Mouse (Mus musculus) bone marrow, adult 2 months (tissue): ENCODE data around the gene Alox15. TPM values are rescaled to one million over a fixed set of nuclear protein-coding genes. Genes with fewer than 3 reads are reported as not detected.

Experiments used
- H3K27ac ChIP-seq: fragments of 200-500 bp; 2 replicates; pipeline ENCODE4 v1.5.1; 2012; ENCODE audit warnings: low read depth, mild to moderate bottlenecking, control low read depth, inconsistent platforms, low read length; ENCODE audit not compliant: control insufficient read depth, poor library complexity, insufficient read depth
- H3K4me1 ChIP-seq: fragments of 200-500 bp; 2 replicates; pipeline ENCODE4 v1.6.1; 2011; ENCODE audit warnings: low read length; ENCODE audit not compliant: control insufficient read depth, insufficient read depth
- H3K4me3 ChIP-seq: fragments of 200-500 bp; replicated peaks from 2 replicates; pipeline ENCODE3; 2011; ENCODE audit warnings: mild to moderate bottlenecking, low read depth, low read length, control low read depth; ENCODE audit not compliant: control insufficient read depth
- CTCF ChIP-seq: fragments of 200-500 bp; IDR thresholded peaks from 2 replicates; pipeline ENCODE4 v1.5.1; 2011; ENCODE audit warnings: low read length, control low read depth; ENCODE audit not compliant: control insufficient read depth, insufficient read depth
- POLR2A ChIP-seq: fragments of 200-500 bp; IDR thresholded peaks from 2 replicates; pipeline ENCODE4 v1.6.1; 2011; ENCODE audit warnings: low read depth, mild to moderate bottlenecking, control low read depth, low read length, borderline replicate concordance; ENCODE audit not compliant: control insufficient read depth
- WGBS: fragments of 180-500 bp; shearing (Covaris S2); methylation state at CpG from one replicate; pipeline ENCODE4 v1.1.7; 2018; 5-methylcytosine and 5-hydroxymethylcytosine counted together
- polyA plus RNA-seq: library from polyadenylated mRNA; stranded (reverse); fragments of >200 nt; gene quantifications from 2 replicates; pipeline ENCODE4 v1.2.4, GENCODE M21; 2011; ENCODE audit warnings: low replicate concordance; ENCODE audit not compliant: missing spikeins, insufficient read depth, insufficient read length

The Alox15 gene
- 2.0 and 3.5 TPM in 2 replicates for polyA plus RNA-seq

DNA sequence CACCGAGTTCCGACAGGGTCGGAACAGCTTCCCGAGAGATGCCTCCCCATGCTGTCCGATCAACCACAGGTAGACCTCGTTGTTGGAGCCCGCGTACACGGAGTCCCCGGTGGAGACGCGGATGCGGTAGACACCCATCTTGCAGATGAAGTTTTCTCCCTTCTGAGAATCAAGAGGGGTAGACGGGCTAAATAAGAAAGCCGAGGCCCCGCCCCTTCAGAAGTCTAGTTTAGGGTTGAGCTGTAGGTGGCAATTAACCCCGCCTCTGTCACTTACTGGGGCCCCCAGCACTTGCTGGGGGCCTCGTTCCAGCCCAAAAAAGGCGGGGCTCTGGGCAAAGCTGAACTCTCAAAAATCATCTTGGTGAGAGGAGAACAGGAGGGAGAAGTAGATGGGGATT, at the start of gene Alox15:
Gene Alox15, minus strand, starts transcription at position 164 of the 400 bp plus-strand sequence.
- H3K4me3 ChIP-seq, result peak within 1 kb of the TSS; percentile 2
- no peaks in the 10 kb centered on the region for H3K4me1 ChIP-seq
- no peak within 1 kb of the TSS for H3K27ac ChIP-seq
- no peak for TF ChIP-seq POLR2A
- no peak for TF ChIP-seq CTCF
- under 1% methylated on average over 19 of the region's 19 CpGs for WGBS

DNA sequence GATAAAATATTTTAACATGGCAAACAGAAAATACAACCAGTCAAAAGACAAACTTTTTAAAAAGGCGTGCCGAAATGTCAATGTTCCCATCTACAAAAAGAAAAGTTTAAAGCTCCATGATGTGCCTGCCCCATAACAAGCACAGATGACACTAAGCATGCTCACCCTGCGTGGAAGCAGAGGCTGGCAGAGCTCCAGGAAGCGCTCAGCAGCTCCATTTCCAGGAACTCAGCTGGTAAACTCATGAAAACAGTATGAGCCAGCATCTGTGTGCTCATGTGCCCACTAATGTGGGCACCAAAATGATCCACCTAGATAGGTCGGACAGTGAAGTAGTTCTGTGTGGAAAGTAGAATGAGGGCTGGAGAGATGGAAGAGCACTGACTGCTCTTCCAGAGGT, 37.6 kb upstream of the Alox15 start:
- no peak overlapping the region for H3K4me3 ChIP-seq
- no peak for TF ChIP-seq CTCF
- no peak overlapping the region for H3K27ac ChIP-seq
- 74% methylated on average over 5 of the region's 5 CpGs for WGBS
- no peaks in the 10 kb centered on the region for H3K4me1 ChIP-seq

DNA sequence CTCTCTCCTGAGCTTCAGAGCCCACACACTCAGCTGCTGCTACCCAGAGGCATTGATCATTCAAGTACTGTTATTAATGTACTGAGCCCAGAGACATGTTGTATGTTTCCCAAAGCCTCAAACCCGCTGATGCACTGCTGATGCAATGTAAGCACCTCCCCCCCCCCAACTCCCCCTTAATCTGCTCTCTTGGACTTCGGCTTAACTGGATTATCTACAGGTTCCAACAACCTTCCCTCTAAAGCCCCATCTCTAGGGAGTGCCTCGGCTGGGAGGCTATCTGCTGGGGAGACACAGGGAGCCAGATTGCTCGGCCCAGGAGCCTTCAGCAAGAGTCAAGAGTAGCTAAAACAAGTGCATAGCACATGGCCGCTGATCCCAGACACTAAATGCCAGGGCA, 35.6 kb upstream of the Alox15 start:
- Histone ChIP-seq H3K27ac (no peak overlapping the region), H3K4me3 (no peak overlapping the region), H3K4me1 (no peaks in the 10 kb centered on the region; the same call in 1 of the 2 replicates)
- WGBS, result 82% methylated on average over 5 of the region's 5 CpGs
- TF ChIP-seq CTCF, result no peak
- TF ChIP-seq POLR2A, result no peak

DNA sequence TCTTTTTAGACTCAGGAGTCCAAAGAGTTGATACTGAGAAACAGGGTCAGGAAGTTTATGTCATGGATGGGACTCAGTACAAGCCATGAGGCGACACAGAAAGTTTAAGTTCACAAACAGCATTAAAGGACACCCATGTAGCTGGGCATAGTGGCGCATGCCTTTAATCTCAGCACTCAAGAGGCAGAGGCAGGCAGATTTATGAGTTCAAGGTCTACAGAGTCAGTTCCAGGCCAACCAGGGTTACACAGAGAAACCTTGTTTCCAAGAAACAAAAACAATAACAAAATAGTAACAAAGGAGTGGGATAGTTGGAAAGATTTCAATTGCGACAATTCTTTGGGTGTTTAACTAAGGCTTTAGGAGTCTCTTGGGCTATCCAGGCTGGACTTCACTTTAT, 32.3 kb upstream of the Alox15 start:
- TF ChIP-seq CTCF (no peak), POLR2A (no peak)
- Histone ChIP-seq H3K27ac (no peak overlapping the region), H3K4me1 (peaks cover 2% of the 10 kb centered on the region; the same call in 1 of the 2 replicates), H3K4me3 (no peak overlapping the region)
- 82% methylated on average over 3 of the region's 3 CpGs for WGBS

DNA sequence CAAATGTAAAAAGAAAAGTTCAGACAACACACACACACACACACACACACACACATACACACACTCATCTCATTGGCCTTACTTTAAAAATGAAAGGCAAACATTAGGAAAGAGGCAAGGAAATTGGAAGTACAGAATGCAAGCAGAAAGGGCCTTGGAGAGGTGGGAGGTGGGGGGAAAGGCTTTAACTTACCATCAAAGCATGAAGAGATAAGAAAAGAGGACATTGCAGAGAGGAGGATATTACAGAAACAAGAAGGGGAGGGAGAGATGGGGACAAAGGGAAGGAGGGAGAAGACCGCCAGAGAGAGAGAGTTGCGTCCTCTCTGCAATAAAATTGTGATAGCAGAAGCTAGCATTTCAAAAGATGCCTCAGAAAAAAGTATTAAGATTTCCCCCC, 29.5 kb upstream of the Alox15 start:
- TF ChIP-seq CTCF, result no peak
- TF ChIP-seq POLR2A, result no peak
- Histone ChIP-seq H3K4me1 (peaks cover 2% of the 10 kb centered on the region; the same call in 1 of the 2 replicates), H3K27ac (peak overlapping the region; percentile 75; the same call in 1 of the 2 replicates), H3K4me3 (no peak overlapping the region)
- WGBS, result 35% methylated on average over 2 of the region's 2 CpGs

DNA sequence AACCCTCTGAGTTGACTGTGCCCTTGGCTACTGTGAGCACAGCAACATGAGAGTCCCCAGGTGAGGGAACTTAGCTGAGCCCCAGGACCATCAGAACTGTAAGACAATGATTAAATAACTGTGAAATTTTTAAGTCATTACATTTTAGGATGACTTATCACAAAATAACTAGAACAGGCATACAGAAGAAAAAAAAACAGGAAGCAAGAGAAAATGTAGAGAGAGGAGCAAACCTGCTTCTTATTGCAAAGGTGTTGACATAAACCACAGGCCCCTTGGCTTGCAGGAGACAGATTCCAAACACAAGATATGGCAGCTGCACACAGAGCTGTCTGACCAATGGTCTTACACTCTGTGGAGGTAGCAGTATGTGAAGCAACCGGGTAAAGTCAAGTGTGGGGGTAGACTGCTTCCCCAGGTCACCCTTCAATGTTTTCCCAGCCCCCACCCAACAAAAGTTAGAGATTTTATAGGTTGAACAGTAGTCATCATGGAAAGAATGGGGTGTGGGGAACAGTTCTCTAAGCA, 28.7 kb upstream of the Alox15 start:
- Histone ChIP-seq H3K27ac (peak overlapping the region; percentile 75; the same call in 1 of the 2 replicates), H3K4me3 (no peak overlapping the region), H3K4me1 (peaks cover 3% of the 10 kb centered on the region; the same call in 1 of the 2 replicates)
- 27% methylated on average over 1 of the region's 1 CpGs for WGBS
- no peak for TF ChIP-seq POLR2A
- TF ChIP-seq CTCF, result no peak

DNA sequence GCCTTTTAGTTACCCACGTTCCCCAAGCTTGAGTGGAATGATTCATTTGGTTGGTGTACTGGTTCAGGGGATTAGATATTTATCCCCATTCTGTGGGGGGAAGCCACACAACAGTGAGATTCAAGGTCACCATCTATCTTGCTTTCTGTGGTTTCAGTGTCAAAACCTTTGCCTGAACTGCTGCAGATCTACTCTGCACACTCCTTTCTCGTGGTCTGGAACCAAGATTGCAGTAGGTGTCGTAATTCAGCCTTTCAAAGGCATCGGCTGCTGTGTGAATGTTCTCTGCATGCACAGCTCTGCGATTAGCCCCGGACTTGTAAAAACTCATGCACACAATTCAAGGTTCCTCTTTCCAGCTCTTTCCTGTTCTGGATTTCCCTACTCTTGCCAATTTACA, 24.2 kb upstream of the Alox15 start:
- no peak for TF ChIP-seq POLR2A
- no peak for TF ChIP-seq CTCF
- 7% methylated on average over 6 of the region's 6 CpGs for WGBS
- Histone ChIP-seq H3K27ac (no peak overlapping the region; the same call in 1 of the 2 replicates), H3K4me1 (peaks cover 7% of the 10 kb centered on the region), H3K4me3 (no peak overlapping the region)

DNA sequence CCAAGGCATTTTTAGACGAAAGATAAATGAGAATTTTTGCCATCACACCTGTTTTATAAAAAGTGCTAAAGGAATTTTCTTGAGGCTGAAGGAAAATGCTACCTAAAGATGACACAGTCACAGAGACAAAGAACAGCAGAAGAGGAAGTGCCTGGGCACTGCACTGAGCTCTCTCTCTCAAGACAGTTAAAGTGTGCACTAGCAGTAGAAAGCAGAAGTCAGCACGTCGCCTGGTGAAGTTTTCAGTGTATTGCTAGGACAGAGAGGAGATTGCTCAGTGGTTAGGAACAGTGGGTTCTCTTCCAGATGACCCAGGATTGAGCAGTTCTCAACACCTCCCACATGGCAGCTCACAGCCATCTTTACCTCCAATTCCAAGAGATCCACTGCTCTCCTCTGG, 22.5 kb upstream of the Alox15 start:
- Histone ChIP-seq H3K4me3 (no peak overlapping the region), H3K27ac (peak overlapping the region; percentile 60), H3K4me1 (peaks cover 5% of the 10 kb centered on the region)
- 6% methylated on average over 3 of the region's 3 CpGs for WGBS
- TF ChIP-seq POLR2A, result no peak
- TF ChIP-seq CTCF, result no peak
